Mouse (Mus musculus): ENCODE data around the gene Rad54l.

Gene Rad54l

DNA sequence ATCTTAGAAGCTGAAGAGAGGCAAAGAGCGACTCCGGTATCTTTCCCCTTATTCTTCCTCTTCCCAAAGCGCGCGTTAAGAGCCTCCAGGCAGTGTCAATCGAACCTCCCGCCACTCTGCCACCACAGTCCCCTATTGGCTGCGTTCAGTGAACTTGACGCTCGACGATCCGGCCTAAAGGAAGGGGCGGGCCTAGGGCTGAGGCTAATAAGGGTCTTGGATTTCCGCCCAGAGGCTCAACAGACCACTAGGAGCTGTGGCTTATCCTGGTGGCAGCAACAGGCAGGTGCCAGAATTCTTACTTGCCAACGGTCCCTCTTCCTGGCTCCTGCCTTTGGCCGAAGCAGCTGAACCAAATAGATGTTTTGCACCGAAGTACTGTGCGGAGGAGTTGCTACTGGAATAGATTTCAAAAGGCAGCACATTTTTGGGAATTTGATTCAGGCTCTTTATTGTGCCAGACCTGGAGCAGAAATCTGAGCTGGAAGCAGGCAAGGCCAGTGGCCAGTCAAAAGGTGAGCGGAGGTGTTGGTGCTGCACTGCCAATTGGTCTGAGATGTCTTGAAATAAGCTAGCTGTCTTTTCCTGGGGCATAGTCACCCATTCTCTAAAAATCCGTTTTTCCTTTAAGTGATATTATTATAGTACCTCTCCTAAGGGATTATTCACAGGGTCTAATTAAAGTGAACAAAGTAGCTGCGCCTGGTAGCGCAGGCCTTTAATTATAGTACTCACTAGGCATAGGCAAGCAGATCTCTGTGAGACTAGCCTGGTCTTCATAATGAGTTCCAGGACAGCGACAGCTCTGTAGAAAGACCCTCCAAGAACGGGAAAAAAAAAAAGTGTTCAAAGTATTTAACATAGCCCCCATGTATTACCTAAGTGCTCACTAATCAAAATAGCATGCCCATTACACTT lies at the start of gene Rad54l, which contains the start of gene Pomgnt1:
TSS of gene Rad54l (minus strand) at position 89 of the 918 bp plus-strand sequence.
TSS of gene Pomgnt1 (plus strand) at position 239 of the 918 bp plus-strand sequence.
- peak; percentile 98 for DNase-seq

DNA sequence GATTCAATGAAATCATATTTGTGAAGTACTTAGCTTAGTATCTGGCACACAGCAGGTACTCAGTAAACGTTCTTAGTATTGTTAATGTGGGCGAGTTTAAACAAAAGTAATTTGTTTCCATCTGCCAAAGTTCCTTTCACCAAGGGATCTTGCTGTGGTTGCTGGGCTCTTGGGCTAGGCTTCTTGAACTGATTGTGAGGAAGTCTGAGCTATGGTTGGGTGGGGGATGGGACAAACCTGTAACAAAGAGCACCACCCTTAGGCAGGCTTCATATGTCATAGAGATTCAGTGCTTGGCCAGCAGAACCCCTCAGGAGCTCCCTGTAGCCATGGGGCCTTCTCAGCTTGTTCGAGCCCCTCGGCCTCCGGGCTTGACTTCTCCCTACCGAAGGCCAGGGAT lies 49.6 kb upstream of the Rad54l start, which contains the start of the genes 1700042G07Rik and Gm49337:
TSS of gene 1700042G07Rik (plus strand) at position 301 of the 400 bp plus-strand sequence.
TSS of gene Gm49337 (plus strand) at position 313 of the 400 bp plus-strand sequence.
- DNase-seq: peak; percentile 26

DNA sequence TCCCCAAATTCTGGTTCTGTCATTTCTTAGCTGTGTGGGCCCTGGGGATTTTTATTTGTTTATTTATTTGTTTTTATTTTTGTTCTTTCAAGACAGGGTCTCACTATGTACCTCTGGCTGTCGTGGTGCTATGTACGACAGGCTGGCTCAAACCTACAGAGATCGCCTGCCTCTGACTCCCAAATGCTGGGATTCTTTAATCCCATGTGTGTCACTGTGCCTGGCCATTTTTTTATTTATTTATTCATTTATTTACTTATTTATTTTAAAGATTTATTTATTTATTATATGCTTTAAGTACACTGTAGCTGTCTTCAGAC lies 45.8 kb upstream of the Rad54l start:
- no peak for DNase-seq

DNA sequence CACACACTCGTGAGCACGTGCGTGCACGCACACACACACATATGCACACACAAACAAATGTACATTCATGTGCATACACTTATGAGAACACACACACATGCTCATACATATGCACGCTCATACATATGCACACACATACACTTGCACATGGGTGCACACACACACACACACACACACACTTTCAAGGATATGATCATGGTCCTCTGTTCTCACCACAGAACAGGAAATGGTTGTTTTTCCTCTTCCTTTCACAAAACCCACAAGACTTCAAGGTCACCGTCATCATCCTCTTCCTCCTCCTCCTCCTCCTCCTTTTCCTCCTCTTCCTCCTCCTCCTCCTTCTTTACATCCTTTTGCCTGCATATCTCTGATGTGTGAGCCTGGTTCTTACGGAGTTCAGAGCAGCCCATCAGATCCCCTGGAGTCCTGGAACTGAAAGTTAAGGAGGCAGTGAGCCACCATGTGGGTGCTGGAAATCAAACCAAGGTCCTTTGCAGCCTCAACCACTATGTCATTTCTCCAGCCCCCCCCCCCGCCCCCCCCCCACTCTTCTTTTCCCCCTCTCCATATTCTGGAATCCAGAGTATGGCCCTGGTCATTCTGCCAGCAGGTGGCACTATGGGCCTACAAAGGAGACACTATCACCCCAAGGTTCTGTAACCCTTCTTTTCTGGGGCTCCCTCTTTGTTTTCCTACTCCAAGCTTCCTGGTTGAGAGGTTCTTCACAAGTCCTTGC lies 45.3 kb upstream of the Rad54l start:
- DNase-seq: peak; percentile 88

DNA sequence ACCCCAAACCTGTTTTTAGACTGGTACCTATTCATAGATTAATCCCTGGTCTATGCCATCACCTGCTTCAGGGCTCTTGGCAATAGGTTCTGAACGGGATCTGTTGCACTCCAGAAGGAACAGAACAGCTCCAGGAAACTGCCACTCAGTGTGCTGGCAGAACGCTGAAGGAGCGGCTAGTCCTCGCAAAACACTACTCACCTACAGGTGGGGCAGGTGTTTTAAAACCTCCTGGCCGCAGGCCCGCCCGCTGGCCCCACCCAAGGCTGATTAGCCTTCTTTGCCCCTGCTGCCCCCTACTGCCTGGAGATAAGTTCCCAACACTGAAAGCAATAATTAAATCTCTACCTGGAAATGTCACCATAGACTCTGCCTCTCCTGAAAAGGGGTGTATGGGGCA lies 43.9 kb upstream of the Rad54l start, which contains the start of gene Tspan1:
TSS of gene Tspan1 (minus strand) at position 198 of the 400 bp plus-strand sequence.
- no peak for DNase-seq

DNA sequence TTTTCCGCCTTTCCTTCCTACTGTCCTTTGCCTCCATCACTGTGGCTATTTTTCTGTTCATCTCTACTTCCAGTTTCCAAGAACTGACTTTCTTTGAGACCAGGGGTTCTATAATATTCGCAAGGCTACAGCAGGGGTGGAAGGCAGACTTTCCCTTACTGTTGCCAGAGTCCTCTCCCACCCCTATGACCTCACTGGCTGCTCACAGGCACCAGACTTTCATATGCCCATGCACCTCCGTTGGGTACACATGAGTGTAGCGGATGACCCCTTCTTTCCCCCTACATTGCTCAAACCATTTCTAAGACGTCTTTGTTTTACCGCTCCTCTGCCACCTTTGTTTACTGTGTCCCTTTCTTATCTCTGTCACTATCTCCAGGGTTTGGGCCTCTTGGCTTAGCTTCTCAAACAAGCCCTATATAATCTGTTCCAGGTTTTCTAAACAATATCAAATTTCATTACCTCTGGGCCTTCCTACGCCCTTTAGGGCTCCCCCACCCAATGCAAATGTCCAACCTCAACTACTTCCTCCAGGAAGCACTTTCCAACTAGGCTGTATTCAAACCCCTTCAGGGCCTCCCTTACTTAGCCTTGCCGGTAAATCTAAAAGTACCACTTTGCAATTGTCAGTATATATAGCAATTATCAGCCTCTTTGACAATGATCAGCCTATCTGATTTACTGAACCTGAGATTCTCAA lies 42.4 kb upstream of the Rad54l start:
- no peak for DNase-seq

DNA sequence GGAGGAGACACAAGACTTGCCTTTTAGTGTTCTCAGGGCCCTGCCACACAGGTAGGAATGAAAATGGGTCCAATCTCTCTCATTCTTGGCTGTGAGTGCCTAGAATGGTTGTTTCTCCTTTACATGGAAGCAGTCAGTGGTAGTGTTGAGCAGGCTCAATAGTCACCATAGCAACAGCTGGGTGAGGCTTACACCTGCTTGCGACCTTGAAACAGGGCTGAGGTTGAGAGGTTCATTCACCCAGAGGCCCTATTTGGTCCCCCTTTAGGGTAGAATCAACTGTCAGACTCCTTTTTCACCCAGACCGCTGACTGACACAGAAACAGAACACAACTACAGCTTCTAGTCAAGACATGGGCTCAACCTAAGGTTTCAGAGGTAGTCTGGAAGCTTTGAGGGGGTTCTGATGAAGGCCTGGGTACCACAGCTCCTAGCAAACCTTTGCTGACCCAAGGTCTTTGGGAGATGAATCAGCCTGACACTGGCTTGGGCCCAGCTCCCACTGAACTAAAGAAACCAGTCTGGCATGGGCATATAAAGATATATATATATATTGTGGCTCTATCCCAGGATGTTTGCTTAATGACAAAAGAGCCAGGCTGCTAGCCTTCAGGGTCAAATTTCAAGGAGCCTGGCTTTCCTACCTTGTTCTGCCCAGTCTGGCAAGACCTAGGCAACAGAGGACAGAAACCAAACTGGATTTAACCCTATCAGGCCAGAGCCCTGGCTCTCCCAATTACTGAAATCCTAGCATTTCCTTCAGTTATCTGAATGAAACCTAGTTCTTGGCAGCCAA lies 41.5 kb upstream of the Rad54l start:
- no peak for DNase-seq

DNA sequence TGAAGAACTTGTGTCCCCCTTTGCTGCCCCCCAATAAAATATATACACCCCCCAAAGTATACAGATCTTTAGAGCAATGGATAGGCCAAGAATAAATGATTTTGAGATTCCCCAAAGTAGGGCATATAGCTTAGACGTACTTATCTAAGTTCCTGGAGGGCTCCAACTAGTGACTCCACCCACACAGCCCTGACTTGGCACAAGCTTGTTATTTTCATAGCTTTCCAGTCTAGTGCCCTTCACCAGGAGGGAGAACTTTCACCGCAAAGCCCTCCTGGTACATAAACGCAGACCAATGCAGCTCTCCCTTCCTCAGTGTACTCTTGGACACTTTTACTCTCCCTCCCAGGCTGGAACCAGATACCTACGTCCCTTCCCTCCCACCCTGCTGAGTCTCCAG lies 38.7 kb upstream of the Rad54l start:
- no peak for DNase-seq

DNA sequence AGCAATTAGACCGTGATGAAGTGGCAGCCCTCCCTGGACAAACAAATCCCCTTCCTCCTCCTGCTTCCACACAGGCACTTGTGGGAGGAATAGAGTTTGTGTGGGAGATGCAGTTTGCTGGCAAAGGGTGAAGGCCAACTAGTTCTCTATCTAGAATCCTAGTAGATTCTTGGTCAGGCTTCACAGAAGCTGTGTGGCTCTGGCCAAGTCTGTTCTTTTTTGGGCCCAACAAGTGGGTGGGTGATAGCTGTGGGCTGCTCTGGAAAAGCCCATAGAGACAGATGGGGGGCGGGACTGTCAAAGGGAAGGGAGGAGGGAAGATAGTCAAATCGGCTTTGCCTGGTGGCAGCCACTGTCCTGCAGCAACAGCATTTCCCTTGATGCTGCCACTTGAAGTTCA lies 37.3 kb upstream of the Rad54l start:
- no peak for DNase-seq

DNA sequence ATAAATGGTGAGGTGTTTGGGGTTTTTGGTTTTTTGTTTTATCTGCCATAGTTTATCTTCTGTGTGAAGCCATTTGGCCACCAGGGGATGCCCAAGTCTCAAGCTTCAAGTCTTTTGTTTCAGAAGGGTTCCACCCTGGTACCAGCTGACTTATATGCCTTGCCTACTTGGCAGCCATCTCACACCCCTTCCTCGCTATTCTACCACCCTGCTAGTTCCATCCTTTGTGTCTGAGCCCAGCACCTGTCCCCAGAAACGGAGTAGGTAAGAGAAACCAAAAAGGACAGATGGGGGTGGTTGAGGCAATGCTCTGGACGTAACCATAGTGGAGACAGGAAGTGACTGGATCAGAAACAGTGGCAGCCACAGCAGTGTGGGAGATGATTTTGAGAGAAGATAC lies 36.4 kb upstream of the Rad54l start:
- DNase-seq: peak; percentile 69

DNA sequence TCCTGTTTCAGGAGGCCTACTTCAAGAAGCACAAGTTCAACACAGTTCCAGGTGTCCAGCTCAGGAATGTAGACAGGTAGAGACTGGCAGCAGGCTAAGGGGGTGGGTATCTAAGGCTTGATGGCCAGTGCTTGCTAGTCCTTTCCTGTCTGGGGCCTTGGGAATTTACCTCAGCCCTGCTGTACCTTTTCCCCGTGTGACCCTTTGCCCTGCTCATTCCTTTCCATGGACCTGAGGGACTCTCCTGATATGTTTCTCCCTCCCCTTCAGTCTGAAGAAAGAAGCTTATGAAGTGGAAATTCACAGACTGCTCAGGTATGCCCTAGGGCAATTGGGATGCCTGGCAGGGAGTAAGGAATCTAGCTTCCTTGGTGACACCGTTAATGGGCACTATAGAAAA lies 34.4 kb upstream of the Rad54l start:
- no peak for DNase-seq

DNA sequence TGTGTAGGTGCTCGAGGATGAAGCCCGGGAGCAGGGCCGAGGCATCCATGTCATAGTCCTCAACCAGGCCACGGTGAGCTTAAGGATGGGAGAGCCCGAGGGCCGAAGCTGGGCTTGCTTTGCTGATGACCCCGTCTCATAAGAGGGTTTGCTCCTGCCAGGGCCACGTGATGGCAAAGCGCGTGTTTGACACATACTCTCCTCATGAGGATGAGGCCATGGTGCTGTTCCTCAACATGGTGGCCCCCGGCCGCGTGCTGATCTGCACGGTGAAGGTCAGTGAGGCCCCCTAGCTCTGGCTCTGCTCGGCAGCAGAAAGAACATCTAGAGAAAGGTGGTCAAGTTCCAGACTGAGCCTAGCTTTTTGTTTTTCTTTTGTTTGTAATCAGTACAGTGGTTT lies 29.2 kb upstream of the Rad54l start:
- no peak for DNase-seq

DNA sequence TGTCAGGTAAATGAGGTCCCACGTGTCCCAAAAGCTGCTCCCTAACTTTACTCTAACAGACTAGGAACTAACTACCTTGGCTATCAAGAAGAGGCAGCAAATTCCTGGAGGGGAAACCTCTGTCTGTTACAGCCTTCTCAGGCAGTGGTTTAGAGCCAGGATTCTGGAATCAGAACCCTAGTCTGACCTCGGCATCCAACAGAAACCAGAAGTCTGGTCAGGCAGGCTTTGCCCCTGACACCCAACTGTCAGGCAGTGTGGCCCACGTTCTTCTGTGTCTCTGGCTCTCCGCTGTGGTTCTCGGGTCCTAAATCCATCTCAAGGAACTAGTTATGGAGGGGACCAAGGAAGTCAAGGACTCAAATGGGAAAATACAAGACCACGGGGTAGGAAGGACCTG lies 27.7 kb upstream of the Rad54l start, which contains the start of gene Lurap1:
TSS of gene Lurap1 (minus strand) at position 101 of the 400 bp plus-strand sequence.
- no peak for DNase-seq

DNA sequence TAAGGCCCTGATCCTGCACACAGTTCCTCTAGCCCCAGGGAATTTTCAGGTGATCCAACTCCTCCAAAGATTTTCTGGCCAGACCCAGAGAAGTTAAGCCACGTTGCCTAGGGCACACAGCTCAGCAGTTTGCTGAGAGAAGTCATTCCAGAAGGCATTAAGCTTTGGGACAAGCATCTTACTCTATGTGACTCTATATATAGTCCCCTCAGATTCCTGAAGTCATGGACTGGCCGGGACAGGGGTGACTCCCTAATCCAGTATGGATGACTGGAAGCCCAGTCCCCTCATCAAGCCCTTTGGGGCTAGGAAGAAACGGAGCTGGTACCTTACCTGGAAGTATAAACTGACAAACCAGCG lies 27.4 kb upstream of the Rad54l start:
- DNase-seq: no peak

DNA sequence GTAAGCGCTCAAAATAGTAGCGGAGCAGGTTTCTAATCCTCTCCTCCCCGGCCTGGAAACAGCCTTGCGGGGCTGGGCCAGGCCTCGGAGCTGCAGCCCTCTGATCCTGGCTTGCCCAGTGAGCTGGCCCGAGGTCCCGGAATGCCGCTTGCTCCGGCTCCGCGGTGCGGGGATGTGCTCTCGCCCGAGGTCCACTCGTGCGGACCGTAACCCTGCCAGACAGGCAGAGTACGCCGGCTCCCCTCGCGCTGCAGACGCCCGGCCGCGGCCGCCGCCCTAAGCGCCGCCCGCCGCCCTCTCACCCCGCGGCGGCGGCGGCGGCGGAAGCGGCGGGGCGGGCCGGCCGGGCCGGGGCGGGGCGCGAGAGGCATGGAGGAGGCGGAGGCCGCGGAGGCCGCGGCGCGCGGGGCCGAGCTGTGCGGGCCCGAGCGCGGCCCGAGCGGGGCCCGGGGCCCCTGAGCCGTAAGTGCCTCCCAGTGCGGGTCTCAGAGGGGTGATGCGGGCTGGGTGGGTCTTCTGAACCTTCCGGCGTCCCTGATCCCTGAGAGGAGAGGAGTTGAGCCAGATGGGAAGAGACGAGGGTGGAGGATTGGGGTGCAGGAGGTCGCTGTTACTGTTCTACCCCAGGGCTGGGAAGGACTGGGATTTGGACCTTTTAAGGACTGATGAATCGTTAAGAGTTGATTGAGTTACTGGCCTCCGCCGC lies 26.8 kb upstream of the Rad54l start:
- DNase-seq: peak; percentile 81

DNA sequence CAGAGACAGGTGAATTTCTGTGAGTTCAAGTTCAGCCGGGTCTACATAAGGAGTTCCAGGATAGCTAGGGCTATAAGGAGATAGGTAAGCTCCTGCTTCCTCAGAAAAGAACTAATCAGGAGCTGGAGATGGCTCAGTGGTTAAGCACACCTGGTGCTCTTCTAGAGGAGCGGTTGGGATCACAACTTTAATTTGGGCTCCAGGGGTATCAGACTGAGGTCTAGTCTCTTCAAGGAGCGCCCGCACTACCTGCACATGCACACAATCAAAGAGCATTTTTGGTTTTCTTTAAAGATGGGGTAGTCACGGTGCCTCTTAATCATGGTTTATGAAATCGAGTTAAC lies 26.3 kb upstream of the Rad54l start:
- no peak for DNase-seq

DNA sequence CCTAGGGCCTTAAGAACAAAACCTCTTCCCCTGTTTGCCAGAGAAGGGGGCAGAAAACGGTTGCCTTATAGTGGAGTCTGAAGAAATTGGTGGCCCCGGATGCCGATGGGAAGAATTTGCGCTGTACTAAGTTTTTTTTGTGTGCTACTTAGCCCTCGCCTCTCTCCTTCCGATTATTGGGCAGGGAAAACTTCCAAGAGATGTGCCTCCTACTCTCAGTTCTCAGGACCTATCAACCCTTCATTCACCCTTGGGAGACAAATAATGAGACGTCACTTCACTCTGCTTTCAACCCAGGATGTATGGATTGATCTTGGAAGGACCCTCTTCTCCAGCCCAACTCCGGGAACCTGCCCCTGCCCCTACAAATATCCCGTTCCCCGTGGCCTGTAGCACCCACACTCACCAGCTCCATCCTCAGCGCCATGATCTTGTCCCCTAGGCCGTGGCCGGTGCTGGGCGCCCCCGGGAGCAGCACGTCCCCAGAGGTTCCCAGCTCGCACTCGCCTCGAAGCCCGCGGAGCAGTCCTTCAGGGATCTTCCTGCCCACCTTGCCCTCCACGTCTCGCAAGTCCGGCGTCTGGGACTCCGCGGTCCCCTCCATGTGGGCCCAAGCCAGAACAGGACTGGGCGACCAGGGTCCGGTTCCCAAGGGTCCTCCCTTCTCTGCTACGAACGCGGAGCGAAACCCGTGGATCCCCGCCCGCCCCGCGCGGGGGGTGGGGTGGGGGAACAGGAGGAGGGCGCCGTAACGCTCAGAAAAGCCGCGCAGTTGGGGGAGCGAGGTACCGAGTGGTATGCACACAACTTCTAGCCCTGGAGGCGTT lies 20.6 kb upstream of the Rad54l start:
- DNase-seq: peak; percentile 80

DNA sequence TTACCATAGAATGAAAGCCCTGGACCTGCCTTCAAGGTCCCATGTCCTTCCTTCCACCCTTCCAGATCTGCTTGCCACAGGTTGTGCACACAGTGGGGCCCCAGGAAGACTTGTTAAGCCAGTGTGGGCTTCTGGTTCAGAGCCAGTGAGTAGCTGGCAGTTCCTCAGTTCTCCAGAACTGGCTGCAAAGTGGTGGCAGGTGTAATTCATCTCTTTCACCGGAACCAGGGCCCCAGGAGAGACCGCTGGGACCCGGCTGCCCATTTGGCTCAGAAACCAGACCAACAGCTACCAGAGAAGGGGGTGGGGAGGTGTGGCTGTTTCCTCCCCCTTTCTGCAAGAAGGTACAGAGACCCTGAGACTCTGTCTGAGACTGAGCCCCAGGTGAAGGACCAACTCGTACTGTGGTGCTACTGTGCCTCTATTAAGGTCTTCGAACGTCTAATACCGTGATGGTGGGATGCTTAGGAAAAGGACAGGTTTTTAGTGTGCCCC lies 19.9 kb upstream of the Rad54l start:
- DNase-seq: no peak

DNA sequence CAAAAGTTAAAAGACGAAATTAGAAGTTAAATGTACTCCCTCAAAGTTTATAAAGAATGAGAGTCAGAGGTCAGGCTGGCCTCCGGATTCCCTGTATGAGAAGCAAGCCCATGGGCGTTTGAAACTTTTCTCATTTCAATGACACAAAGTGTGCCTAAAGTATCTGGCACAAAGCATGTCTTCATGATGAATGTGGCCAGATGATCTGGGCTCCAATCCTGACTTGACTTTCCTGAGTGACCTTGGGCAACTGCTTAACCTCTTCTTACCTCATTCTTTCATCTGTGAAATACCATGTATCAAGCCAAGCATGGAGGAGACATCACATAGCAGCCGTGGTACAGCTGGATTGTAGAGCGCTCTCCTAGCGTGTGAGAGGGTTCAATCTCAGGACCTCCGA lies 18.8 kb upstream of the Rad54l start:
- no peak for DNase-seq

DNA sequence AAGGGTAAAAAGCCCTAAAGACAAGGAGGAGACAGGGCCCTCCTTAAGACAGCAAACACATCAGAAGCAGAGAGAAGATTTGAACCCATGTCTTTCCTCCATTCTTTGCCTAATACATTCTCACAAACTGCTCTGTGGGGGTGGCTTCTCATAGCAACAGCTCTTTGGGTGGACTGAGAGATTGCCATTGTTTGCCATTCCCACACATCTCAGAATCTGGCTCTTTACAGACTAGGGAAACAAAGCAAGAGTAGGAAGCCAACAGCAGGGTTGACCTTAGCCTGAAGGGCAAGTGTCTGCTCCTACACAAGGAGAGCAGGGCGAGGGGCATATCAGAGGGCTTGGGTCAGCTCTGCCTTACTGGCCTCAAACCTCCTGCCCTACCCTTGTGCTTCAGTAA lies 18.2 kb upstream of the Rad54l start:
- no peak for DNase-seq

All from retina, postnatal 1 day (tissue).